Mouse (Mus musculus): Measurements from ENCODE around the gene Pde6h. TPM values are rescaled to one million over a fixed set of nuclear protein-coding genes. Genes with fewer than 3 reads are reported as not detected.

The Pde6h gene
- total and polyA plus RNA-seq, 2 experiments, result under 0.01 to 0.05 TPM

DNA sequence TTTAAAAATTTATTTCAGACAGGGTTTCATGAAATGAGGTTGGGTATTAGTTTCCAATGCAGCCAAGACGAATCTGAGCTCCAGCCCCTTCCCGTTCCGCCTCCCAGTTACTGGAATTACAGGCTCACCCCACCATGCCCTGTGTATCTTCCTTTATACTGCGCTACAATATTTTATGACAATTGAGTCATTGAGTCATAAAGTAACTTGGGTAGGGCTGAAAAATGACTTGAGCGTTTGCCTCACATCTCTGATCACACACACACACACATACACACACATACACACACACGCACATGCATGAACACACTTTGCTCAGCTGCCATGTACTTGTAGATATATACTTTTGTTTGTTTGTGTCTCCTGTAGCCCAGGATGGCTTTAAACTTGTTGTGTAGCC, 9.4 kb upstream of the Pde6h start:
- Histone ChIP-seq H3K36me3 (ENCODE audit: control insufficient read depth, insufficient read depth, low read length) (no peaks in the 10 kb centered on the region), H3K27ac (replicated peaks; ENCODE audit: insufficient read depth, low read depth, low read length) (peak overlapping the region; percentile 94), H3K4me1 (ENCODE audit: control insufficient read depth, insufficient read depth, low read length) (peaks cover 27% of the 10 kb centered on the region), H3K4me3 (ENCODE audit: insufficient read depth, low read depth, low read length) (no peak overlapping the region), H3K9ac (ENCODE audit: low read depth, low read length) (no peak overlapping the region), H3K27me3 (ENCODE audit: control insufficient read depth, insufficient read depth, low read length) (no peaks in the 10 kb centered on the region), H3K79me2 (ENCODE audit: control insufficient read depth, insufficient read depth, low read length) (no peaks in the 10 kb centered on the region)
- TF ChIP-seq POLR2A (IDR thresholded peaks at IDR 0.05; ENCODE audit: extremely low read depth, insufficient read depth, low read length), result no peak
- TF ChIP-seq CTCF (IDR thresholded peaks at IDR 0.05; ENCODE audit: low read depth, low read length), result no peak
- WGBS, result 97% methylated on average over 6 of the region's 6 CpGs
- no peak for DNase-seq (ENCODE audit: extremely low read depth, low read depth, low spot score)

DNA sequence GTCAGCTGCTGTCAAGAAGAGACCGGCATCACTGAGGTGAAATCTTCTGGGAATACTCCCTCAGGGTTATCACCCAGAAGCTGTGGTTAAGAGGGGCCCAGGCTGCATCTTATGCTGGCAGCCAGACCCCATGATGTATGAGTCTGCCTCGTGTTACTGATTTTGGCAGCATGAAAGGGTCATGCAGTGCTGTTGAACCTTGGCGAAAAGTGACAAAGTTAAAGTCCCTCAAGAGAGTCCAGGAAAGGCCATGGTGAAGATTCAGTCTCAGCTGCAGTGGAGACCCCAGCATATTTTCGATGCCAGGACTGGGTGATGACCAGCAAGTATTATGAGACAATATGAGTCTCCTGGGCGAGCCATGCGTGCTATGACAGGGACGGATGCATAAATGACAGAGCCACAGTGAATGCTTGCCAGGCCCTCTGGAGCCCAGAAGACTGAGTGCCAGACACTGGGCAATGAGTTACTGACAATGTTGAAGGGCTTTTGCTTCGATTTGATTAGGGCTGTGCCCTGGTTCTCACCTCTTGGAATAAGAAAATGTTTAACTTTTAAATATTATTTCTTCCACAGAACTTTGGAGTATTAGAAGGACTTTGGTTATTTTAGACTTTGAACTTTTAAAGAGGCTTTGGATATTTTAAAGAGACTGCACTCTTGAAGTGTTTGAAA, 7.8 kb upstream of the Pde6h start:
- Histone ChIP-seq H3K27me3 (ENCODE audit: control insufficient read depth, insufficient read depth, low read length) (no peaks in the 10 kb centered on the region), H3K36me3 (ENCODE audit: control insufficient read depth, insufficient read depth, low read length) (no peaks in the 10 kb centered on the region), H3K4me1 (ENCODE audit: control insufficient read depth, insufficient read depth, low read length) (peaks cover 34% of the 10 kb centered on the region), H3K27ac (replicated peaks; ENCODE audit: insufficient read depth, low read depth, low read length) (peak overlapping the region; percentile 95), H3K9ac (ENCODE audit: low read depth, low read length) (peak overlapping the region; percentile 41; the same call in 1 of the 2 replicates), H3K4me3 (ENCODE audit: insufficient read depth, low read depth, low read length) (no peak overlapping the region), H3K79me2 (ENCODE audit: control insufficient read depth, insufficient read depth, low read length) (no peaks in the 10 kb centered on the region)
- peak; percentile 91 for DNase-seq (ENCODE audit: extremely low read depth, low read depth, low spot score)
- WGBS, result 18% methylated on average over 8 of the region's 8 CpGs
- TF ChIP-seq POLR2A (IDR thresholded peaks at IDR 0.05; ENCODE audit: extremely low read depth, insufficient read depth, low read length), result no peak
- TF ChIP-seq CTCF (IDR thresholded peaks at IDR 0.05; ENCODE audit: low read depth, low read length), result no peak

DNA sequence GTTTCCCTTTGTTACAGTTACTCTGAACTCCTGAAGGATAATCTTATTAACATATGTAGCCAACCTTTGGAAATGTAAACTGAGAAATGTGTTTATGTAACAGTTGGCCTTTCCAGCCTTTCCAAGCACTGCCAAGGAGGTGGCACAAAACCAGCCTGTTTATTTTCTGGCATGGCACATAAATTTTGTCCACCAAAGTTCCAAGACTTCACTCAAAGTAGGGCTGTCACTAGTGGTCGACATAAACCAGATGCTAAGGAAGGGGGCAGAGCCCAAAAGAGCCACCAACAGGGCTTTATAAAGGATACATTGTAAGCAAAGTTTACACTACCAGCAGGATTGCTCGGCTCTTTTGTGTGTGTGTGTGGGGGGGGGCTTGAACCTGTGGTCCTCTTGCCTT, 5.7 kb upstream of the Pde6h start:
- TF ChIP-seq CTCF (IDR thresholded peaks at IDR 0.05; ENCODE audit: low read depth, low read length) (no peak), POLR2A (IDR thresholded peaks at IDR 0.05; ENCODE audit: extremely low read depth, insufficient read depth, low read length) (no peak)
- Histone ChIP-seq H3K27me3 (ENCODE audit: control insufficient read depth, insufficient read depth, low read length) (no peaks in the 10 kb centered on the region), H3K9ac (ENCODE audit: low read depth, low read length) (no peak overlapping the region), H3K4me3 (ENCODE audit: insufficient read depth, low read depth, low read length) (no peak overlapping the region), H3K4me1 (ENCODE audit: control insufficient read depth, insufficient read depth, low read length) (peaks cover 34% of the 10 kb centered on the region), H3K27ac (replicated peaks; ENCODE audit: insufficient read depth, low read depth, low read length) (peak overlapping the region; percentile 50), H3K79me2 (ENCODE audit: control insufficient read depth, insufficient read depth, low read length) (no peaks in the 10 kb centered on the region), H3K36me3 (ENCODE audit: control insufficient read depth, insufficient read depth, low read length) (no peaks in the 10 kb centered on the region)
- 17% methylated on average over 2 of the region's 2 CpGs for WGBS
- DNase-seq (ENCODE audit: extremely low read depth, low read depth, low spot score), result peak; percentile 80

DNA sequence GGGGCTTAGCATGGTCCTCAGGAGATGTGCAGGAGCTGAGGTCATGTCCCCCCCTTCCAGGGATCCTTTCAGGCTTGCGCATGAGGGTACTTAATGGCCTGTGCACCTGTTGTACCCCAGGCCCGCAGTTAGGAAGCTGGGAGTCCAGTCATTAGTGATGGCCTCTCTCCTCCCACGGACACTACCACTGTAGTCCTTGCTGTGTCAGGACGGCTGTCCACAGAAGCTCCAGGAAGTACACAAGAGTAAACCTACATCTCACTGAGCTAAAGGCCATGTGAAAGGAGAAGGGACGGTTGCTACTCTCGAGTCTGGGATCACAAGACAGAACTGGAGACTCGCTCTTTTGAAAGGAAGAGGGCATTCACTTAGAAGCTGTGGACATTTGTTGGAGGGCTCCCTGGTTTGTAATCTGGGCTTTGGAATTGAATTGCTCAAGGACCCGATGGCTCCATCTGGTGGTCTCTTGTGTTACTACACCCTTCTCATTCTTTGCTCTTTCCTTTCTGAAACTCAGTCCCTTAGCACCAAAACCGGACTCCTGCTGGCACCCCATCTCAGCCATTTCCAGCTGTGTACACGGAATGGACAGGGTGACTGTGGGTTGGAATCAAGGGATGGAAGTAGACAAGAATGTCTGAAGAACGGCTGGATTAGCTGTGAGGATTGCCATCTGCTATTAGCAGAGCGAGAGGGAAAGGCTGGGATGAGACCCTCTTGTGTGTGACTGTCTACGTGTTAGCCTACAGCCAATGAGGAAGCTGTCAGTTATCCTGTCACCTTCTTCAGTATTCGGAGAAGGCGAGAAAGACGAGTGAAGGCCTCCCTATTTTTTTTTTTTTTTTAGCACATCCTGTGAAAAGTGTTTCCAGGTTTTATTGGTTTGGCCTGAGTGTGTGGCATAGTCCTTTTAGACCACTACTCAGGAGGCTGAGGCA, 3.0 kb upstream of the Pde6h start:
- DNase-seq (ENCODE audit: extremely low read depth, low read depth, low spot score), result peak; percentile 65
- Histone ChIP-seq H3K36me3 (ENCODE audit: control insufficient read depth, insufficient read depth, low read length) (no peaks in the 10 kb centered on the region), H3K79me2 (ENCODE audit: control insufficient read depth, insufficient read depth, low read length) (no peaks in the 10 kb centered on the region), H3K9ac (ENCODE audit: low read depth, low read length) (peak overlapping the region; percentile 44; the same call in 1 of the 2 replicates), H3K4me1 (ENCODE audit: control insufficient read depth, insufficient read depth, low read length) (peaks cover 17% of the 10 kb centered on the region), H3K4me3 (ENCODE audit: insufficient read depth, low read depth, low read length) (no peak overlapping the region), H3K27me3 (ENCODE audit: control insufficient read depth, insufficient read depth, low read length) (no peaks in the 10 kb centered on the region), H3K27ac (replicated peaks; ENCODE audit: insufficient read depth, low read depth, low read length) (no peak overlapping the region)
- peak; percentile 29 for TF ChIP-seq CTCF (IDR thresholded peaks at IDR 0.05; ENCODE audit: low read depth, low read length)
- no peak for TF ChIP-seq POLR2A (IDR thresholded peaks at IDR 0.05; ENCODE audit: extremely low read depth, insufficient read depth, low read length)
- 30% methylated on average over 16 of the region's 16 CpGs for WGBS

DNA sequence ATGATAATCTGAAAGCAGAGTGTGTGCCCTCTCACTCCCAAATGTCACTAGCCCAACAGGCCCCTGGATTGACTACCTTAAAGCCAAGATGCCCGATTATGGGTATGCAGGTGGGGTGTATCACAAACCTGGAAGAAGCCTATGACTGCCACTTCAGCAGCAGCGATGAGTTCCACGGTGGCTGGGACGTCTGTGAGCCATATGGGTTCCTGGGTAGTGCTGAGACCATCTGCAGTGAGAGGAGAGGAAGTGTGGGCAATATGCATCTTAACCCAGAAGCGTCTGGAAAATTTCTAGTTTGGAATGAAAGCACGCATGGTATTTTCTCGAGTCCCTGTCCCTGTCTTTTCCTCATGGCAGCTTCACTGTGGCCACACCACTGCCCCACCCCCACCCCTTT, 2.0 kb upstream of the Pde6h start:
- H3K4me1 ChIP-seq (ENCODE audit: control insufficient read depth, insufficient read depth, low read length), result peaks cover 12% of the 10 kb centered on the region
- no peaks in the 10 kb centered on the region for H3K79me2 ChIP-seq (ENCODE audit: control insufficient read depth, insufficient read depth, low read length)
- H3K27me3 ChIP-seq (ENCODE audit: control insufficient read depth, insufficient read depth, low read length), result no peaks in the 10 kb centered on the region
- H3K4me3 ChIP-seq (ENCODE audit: insufficient read depth, low read depth, low read length), result no peak overlapping the region
- H3K27ac ChIP-seq (replicated peaks; ENCODE audit: insufficient read depth, low read depth, low read length), result no peak overlapping the region
- H3K9ac ChIP-seq (ENCODE audit: low read depth, low read length), result no peak overlapping the region
- 81% methylated on average over 7 of the region's 7 CpGs for WGBS
- TF ChIP-seq CTCF (IDR thresholded peaks at IDR 0.05; ENCODE audit: low read depth, low read length), result no peak
- TF ChIP-seq POLR2A (IDR thresholded peaks at IDR 0.05; ENCODE audit: extremely low read depth, insufficient read depth, low read length), result no peak
- DNase-seq (ENCODE audit: extremely low read depth, low read depth, low spot score), result no peak
- no peaks in the 10 kb centered on the region for H3K36me3 ChIP-seq (ENCODE audit: control insufficient read depth, insufficient read depth, low read length)

All from liver, adult 2 months (tissue).